Mouse (Mus musculus): ENCODE measurements at regions not wholly inside any gene's neighbourhood (a gene's known extent, or its start where the extent isn't known, plus 50 kb on each side); places are given as distances from the start of the nearest gene placed in this dataset.

GRCm38 (mm10) chr15:50449604-50450003 is 3435.1 kb upstream of the Gm7489 start:
- no peak for DNase-seq

GRCm38 (mm10) chr15:50472626-50473025 is 3412.1 kb upstream of the Gm7489 start:
- DNase-seq, result no peak

- DNase-seq, result no peak
These were observed 3386.0 kb upstream of the Gm7489 start for GRCm38 (mm10) chr15:50498716-50499115.

GRCm38 (mm10) chr15:50507999-50508624 is 3376.6 kb upstream of the Gm7489 start:
- DNase-seq, result no peak

GRCm38 (mm10) chr15:50513036-50513435 is 3371.7 kb upstream of the Gm7489 start:
- DNase-seq, result no peak

GRCm38 (mm10) chr15:50524841-50525240 is 3359.9 kb upstream of the Gm7489 start:
- DNase-seq, result no peak

- DNase-seq, result no peak
These were observed 3350.2 kb upstream of the Gm7489 start for GRCm38 (mm10) chr15:50534490-50534889.

GRCm38 (mm10) chr15:50563611-50564010 is 3321.1 kb upstream of the Gm7489 start:
- no peak for DNase-seq

GRCm38 (mm10) chr15:50580811-50581210 is 3303.9 kb upstream of the Gm7489 start:
- no peak for DNase-seq

- DNase-seq, result no peak
These were observed 3300.8 kb upstream of the Gm7489 start for GRCm38 (mm10) chr15:50583951-50584350.

GRCm38 (mm10) chr15:50585496-50585895 is 3299.2 kb upstream of the Gm7489 start:
- no peak for DNase-seq
